Mouse (Mus musculus) brain, embryonic 14.5 days (tissue): ENCODE data around the gene Frmpd2.

Experiments used
- CTCF ChIP-seq: fragments of 200-500 bp; IDR thresholded peaks from 2 replicates; pipeline ENCODE4 v1.5.1; 2012; ENCODE audit warnings: inconsistent platforms, mild to moderate bottlenecking, moderate library complexity, borderline replicate concordance; ENCODE audit not compliant: insufficient read depth, insufficient read length; ENCODE audit errors: extremely low read depth
- POLR2A ChIP-seq: fragments of 200-500 bp; IDR thresholded peaks from 2 replicates; pipeline ENCODE4 v1.6.1; 2012; ENCODE audit warnings: mild to moderate bottlenecking, inconsistent platforms, borderline replicate concordance; ENCODE audit not compliant: poor library complexity, insufficient read depth, insufficient read length, severe bottlenecking; ENCODE audit errors: extremely low read depth

GRCm38 (mm10) chr14:33514756-33515285 is 43.3 kb downstream of the Frmpd2 start:
- TF ChIP-seq CTCF, result no peak
- no peak for TF ChIP-seq POLR2A
